Mouse (Mus musculus) spleen, adult 2 months (tissue): ENCODE measurements around the gene Rprd2.

Experiments used
- CTCF ChIP-seq: fragments of 200-500 bp; IDR thresholded peaks from 2 replicates; pipeline ENCODE4 v1.5.1; 2011; ENCODE audit warnings: mild to moderate bottlenecking, inconsistent platforms; ENCODE audit not compliant: insufficient read depth, insufficient read length, insufficient replicate concordance; ENCODE audit errors: extremely low read depth
- POLR2A ChIP-seq: fragments of 200-500 bp; IDR thresholded peaks from 2 replicates; pipeline ENCODE4 v1.6.1; 2011; ENCODE audit warnings: low read depth, low read length, inconsistent platforms

DNA sequence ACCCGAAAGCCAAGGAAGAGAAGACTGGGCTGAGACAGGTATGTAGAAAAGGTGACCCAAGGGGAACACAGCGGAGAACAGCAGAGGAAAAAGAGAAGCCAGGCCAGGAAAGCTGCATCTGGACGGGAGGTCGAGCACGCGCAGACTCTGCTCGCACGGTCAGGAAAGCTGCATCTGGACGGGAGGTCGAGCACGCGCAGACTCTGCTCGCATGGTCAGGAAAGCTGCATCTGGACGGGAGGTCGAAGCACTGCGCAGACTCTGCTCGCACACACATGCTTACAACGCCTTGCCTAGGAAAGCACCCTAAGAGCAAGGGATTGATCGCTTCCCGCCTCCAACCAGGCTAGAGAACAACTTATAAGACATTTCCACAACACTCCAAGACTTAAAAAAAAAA is 46.9 kb upstream of the Rprd2 start:
- no peak for TF ChIP-seq CTCF
- TF ChIP-seq POLR2A, result no peak
